7 mouse cellular contexts compared by ENCODE assay signal in the genomic region with DNA sequence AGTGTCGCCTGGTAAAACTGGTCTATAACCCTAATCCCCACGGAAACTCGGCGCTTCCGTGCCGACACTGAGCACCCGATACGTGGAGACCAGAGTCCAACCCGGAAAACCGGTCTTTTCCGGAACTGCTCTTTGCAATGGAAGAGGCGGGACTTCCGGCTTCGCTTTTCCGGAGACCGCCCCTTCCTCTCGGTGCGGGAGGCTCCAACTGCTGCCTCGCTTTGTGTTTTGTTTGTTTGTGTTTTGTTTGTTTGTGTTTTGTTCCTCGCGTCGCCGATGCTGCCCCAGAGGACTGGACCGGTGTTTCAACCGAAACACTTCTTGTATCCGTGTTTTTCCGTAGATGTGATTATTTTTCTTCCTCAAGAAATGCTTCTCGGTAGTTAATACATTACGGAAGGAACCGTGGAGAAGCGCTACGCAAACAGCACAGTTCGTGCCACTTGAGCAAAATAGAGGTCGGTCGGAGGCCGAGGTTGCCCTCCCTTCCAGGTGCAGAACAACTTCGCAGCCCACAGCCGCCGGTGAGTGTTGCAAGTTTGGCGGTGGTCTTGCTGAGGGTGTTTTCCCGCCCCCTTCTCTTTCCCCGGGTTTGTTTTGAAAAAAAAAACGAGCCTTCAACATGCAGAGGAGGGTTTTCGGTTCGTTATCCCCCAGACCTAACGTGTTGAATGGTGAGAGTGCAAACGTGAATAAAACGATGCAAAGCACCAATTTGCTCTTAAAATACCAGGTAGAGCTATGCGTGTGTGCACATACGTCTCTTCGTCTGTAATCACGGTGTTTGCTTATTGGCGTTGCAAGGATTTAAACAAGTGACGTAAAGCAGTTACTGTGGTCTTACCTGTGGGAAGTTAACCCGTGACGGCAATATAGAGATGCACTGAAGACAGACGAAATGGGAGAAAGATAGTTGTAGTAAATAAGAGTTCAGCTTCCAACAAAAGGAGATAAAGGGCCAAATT. TPM values are rescaled to one million over a fixed set of nuclear protein-coding genes. Genes with fewer than 3 reads are reported as not detected.
A peak's percentile ranks its signal among the peaks of the same experiment; 100 is the strongest.
DNase-seq lines count a peak whose midpoint lies in the region; ATAC-seq lines count a peak whose summit lies in the region.

Gene 4833420G17Rik (plus strand): TSS at position 173 of the 965 bp plus-strand sequence.

- peak within 1 kb of the TSS; percentile 70 for H3K4me3 ChIP-seq in intestine, embryonic 16.5 days (ENCODE audit: low read length)
- H3K4me3 ChIP-seq in midbrain, embryonic 11.5 days (ENCODE audit: low read depth, low read length) = peak within 1 kb of the TSS; percentile 76

- peak within 1 kb of the TSS; percentile 75 for H3K9ac ChIP-seq in intestine, embryonic 16.5 days (ENCODE audit: low read depth, low read length)
- H3K9ac ChIP-seq in midbrain, embryonic 11.5 days (ENCODE audit: low read length) = peak within 1 kb of the TSS; percentile 88

- peak within 1 kb of the TSS; percentile 63 for H3K4me2 ChIP-seq in intestine, embryonic 16.5 days (ENCODE audit: low read depth, low read length)
- peak within 1 kb of the TSS; percentile 74 for H3K4me2 ChIP-seq in midbrain, embryonic 11.5 days

- peak; percentile 83 for DNase-seq in adrenal gland, adult 8-10 months
- peak; percentile 86 for DNase-seq in embryo, embryonic 9.5 days (ENCODE audit: extremely low spot score)
- peak; percentile 68 to 87 for DNase-seq in gastrocnemius, postnatal 4 days (ENCODE audit: low spot score in 2 of 2)
- peak; percentile 87 to 88 for DNase-seq in left cerebral cortex, postnatal 36 days (ENCODE audit: low spot score in 2 of 2)
- DNase-seq in midbrain, embryonic 11.5 days (ENCODE audit: low spot score, missing footprints) = peak; percentile 98
- DNase-seq in skeletal muscle tissue, adult 2 months (ENCODE audit: low read depth, low spot score) = peak; percentile 80

- H3K9me3 ChIP-seq in intestine, embryonic 16.5 days (ENCODE audit: control insufficient read depth, low read length) = no peaks in the 10 kb centered on the region
- H3K9me3 ChIP-seq in midbrain, embryonic 11.5 days (ENCODE audit: control insufficient read depth, low read length) = no peaks in the 10 kb centered on the region

- H3K27me3 ChIP-seq in intestine, embryonic 16.5 days (replicated peaks; ENCODE audit: control insufficient read depth, insufficient read depth, low read length) = no peaks in the 10 kb centered on the region
- H3K27me3 ChIP-seq in midbrain, embryonic 11.5 days (ENCODE audit: control insufficient read depth, insufficient read depth, low read length) = no peaks in the 10 kb centered on the region

- 9% methylated on average over 57 of the region's 57 CpGs for WGBS in intestine, embryonic 16.5 days
- 7% methylated on average over 57 of the region's 57 CpGs for WGBS in midbrain, embryonic 11.5 days

- peak; percentile 96 for ATAC-seq in intestine, embryonic 16.5 days
- peak; percentile 96 for ATAC-seq in midbrain, embryonic 11.5 days (ENCODE audit: low FRiP score)

- H3K4me1 ChIP-seq in intestine, embryonic 16.5 days (ENCODE audit: control insufficient read depth, insufficient read depth, low read length) = peaks cover 7% of the 10 kb centered on the region
- H3K4me1 ChIP-seq in midbrain, embryonic 11.5 days (ENCODE audit: control insufficient read depth, insufficient read depth, low read length) = peaks cover 7% of the 10 kb centered on the region

- intact Hi-C loops in left cerebral cortex, postnatal 36 days (cut with DNase I) = no loop called here

- H3K27ac ChIP-seq in intestine, embryonic 16.5 days (ENCODE audit: low read length) = peak within 1 kb of the TSS; percentile 67
- H3K27ac ChIP-seq in midbrain, embryonic 11.5 days (ENCODE audit: low read depth, low read length) = peak within 1 kb of the TSS; percentile 50

- peaks cover 5% of the 10 kb centered on the region; the same call in 1 of the 2 replicates for H3K36me3 ChIP-seq in intestine, embryonic 16.5 days (ENCODE audit: control insufficient read depth, insufficient read depth, low read length)
- peaks cover 4% of the 10 kb centered on the region for H3K36me3 ChIP-seq in midbrain, embryonic 11.5 days (ENCODE audit: control insufficient read depth, insufficient read depth, low read length)

RNA-seq across cellular contexts. Expression of gene 4833420G17Rik, which starts in this region (rescaled TPM):
- total RNA-seq in adrenal gland, adult 8-10 months (2022) = 10 to 100 TPM; 17.2 to 34.5 (median 21.5) TPM
- total RNA-seq in gastrocnemius, postnatal 4 days (2021) = 10 to 100 TPM; 14.3 to 17.7 TPM
- polyA plus RNA-seq in intestine, embryonic 16.5 days (2015; fragmentation: Nextera tagmentation; extraction: Ambion mirVana) = 41.6 and 44.2 TPM in 2 replicates
- 10 to 100 TPM; 22.7 to 28.8 TPM for total RNA-seq in left cerebral cortex, postnatal 36 days (2021)
- polyA plus RNA-seq in midbrain, embryonic 11.5 days (2014; fragmentation: Nextera tagmentation; extraction: Ambion mirVana) = 78.5 and 94.7 TPM in 2 replicates

Comparison
In these comparisons a context has a peak if more than half of its experiments do, and no peak if none do; other contexts are left out.
1. Peak in every context shown above with its lines: DNase-seq, ATAC-seq, H3K4me3 ChIP-seq and H3K27ac ChIP-seq.